Mouse (Mus musculus) lung, postnatal 0 days (tissue): ENCODE data around the gene Fbxw4. TPM values are rescaled to one million over a fixed set of nuclear protein-coding genes. Genes with fewer than 3 reads are reported as not detected.

Experiments used
- ATAC-seq: fragments of 200-750 bp; cut with Nextera tagmentation; 2 replicates; pipeline ENCODE4 v1.8.0; 2017; ENCODE audit warnings: moderate library complexity
- DNase-seq: peaks from one replicate; pipeline ENCODE4 v3.0.0-alpha.2; 2016; ENCODE audit warnings: low spot score
- H3K27ac ChIP-seq: fragments of 300-500 bp; sonication (generic); 2 replicates; pipeline ENCODE4 v1.5.1; 2014; ENCODE audit warnings: antibody characterized with exemption, mild to moderate bottlenecking, low read length, mixed read lengths
- H3K27me3 ChIP-seq: fragments of 300-500 bp; sonication (generic); replicated peaks from 2 replicates; pipeline ENCODE4 v1.6.1; 2014; ENCODE audit warnings: low read length, mixed read lengths; ENCODE audit not compliant: insufficient read depth
- H3K36me3 ChIP-seq: fragments of 300-500 bp; sonication (generic); 2 replicates; pipeline ENCODE4 v1.6.1; 2014; ENCODE audit warnings: low read length, mixed read lengths; ENCODE audit not compliant: insufficient read depth
- H3K4me1 ChIP-seq: fragments of 300-500 bp; sonication (generic); 2 replicates; pipeline ENCODE4 v1.6.1; 2014; ENCODE audit warnings: antibody characterized with exemption, low read depth, low read length, mixed read lengths; ENCODE audit not compliant: insufficient read depth
- H3K4me2 ChIP-seq: fragments of 300-500 bp; sonication (generic); replicated peaks from 2 replicates; pipeline ENCODE4 v1.6.1; 2014; ENCODE audit warnings: low read depth, mild to moderate bottlenecking, low read length, moderate library complexity, mixed read lengths
- H3K4me3 ChIP-seq: fragments of 300-500 bp; sonication (generic); 2 replicates; pipeline ENCODE4 v1.5.1; 2014; ENCODE audit warnings: low read depth, low read length
- H3K9ac ChIP-seq: fragments of 300-500 bp; sonication (generic); replicated peaks from 2 replicates; pipeline ENCODE4 v1.6.1; 2014; ENCODE audit warnings: low read depth, mild to moderate bottlenecking
- H3K9me3 ChIP-seq: fragments of 300-500 bp; sonication (generic); 2 replicates; pipeline ENCODE4 v1.6.1; 2016; ENCODE audit warnings: low read length, mixed read lengths
- CTCF ChIP-seq: IDR thresholded peaks from 2 replicates; pipeline ENCODE4 v1.5.1; 2016; ENCODE audit warnings: antibody characterized with exemption, mild to moderate bottlenecking
- EP300 ChIP-seq: IDR thresholded peaks from 2 replicates; pipeline ENCODE4 v1.6.1; 2016; ENCODE audit warnings: antibody characterized with exemption, mild to moderate bottlenecking, control low read depth
- WGBS: fragments of 180-500 bp; shearing (Covaris S2); extraction: QIAGEN DNeasy Blood & Tissue Kit; methylation state at CpG from one replicate; pipeline ENCODE4 v1.1.7; 2014; 5-methylcytosine and 5-hydroxymethylcytosine counted together
- polyA plus RNA-seq: library from polyadenylated mRNA; unstranded; fragments of >200 nt; fragmentation: Nextera tagmentation; extraction: Ambion mirVana; gene quantifications from 2 replicates; pipeline ENCODE4 v1.2.1, GENCODE M21; 2015

The Fbxw4 gene
- polyA plus RNA-seq, 1 experiment from 2014 or later: 2.9 TPM

DNA sequence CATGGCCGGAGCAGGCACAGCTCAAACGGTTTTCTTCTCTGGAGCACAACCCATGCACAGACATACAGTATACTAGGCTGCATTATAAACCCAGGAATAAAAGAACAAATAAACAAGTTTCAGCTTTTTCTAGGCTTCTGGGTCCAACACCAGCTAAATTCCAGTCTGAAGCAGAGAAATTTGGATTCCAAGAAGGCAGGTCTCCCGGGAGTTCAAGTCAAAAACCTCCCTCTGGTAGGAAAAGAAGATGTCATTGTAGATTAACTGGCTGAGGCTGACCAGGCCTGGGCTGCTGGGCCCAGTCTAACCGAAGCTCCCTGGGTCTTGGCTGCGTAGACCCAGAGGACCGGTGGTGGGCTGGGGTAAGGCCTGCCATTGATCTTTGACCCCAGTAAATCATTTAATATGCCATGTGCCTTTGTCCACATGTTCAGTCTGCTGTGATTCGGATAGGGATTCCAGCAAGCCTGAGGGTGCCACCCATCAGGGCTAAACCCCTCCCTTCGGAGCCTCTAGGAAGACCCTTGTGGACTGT is 31.0 kb upstream of the Fbxw4 start:
- no peaks in the 10 kb centered on the region for H3K27me3 ChIP-seq
- ATAC-seq: no peak
- no peak overlapping the region for H3K4me2 ChIP-seq
- DNase-seq: no peak
- no peaks in the 10 kb centered on the region for H3K4me1 ChIP-seq
- H3K36me3 ChIP-seq: no peaks in the 10 kb centered on the region
- TF ChIP-seq EP300 (no peak), CTCF (no peak)
- no peak overlapping the region for H3K9ac ChIP-seq
- WGBS: 65% methylated on average over 8 of the region's 8 CpGs
- H3K4me3 ChIP-seq: no peak overlapping the region
- H3K27ac ChIP-seq: no peak overlapping the region
- H3K9me3 ChIP-seq: no peaks in the 10 kb centered on the region

DNA sequence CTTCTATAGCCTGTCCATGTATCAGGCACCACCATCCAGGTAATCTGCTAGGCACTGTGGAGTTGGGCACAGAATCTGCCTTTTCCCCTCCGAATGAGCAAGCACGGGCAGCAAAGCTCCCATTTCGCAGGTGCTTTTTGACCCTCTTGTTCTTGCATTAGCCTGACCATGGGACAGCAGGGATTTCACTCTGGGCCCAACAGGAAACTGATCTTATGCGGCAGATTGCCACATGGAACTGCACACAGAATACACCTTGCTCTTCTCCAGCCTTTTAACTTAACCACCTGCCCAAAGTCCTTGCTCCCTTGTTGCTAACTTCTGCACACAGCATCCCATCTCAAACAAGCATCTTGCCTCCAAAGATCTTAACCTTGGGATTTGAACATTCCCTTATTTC is 26.9 kb upstream of the Fbxw4 start:
- TF ChIP-seq EP300 (no peak), CTCF (no peak)
- H3K4me2 ChIP-seq: no peak overlapping the region
- no peaks in the 10 kb centered on the region for H3K27me3 ChIP-seq
- H3K4me1 ChIP-seq: no peaks in the 10 kb centered on the region
- no peaks in the 10 kb centered on the region for H3K36me3 ChIP-seq
- 65% methylated on average over 4 of the region's 4 CpGs for WGBS
- H3K9me3 ChIP-seq: no peaks in the 10 kb centered on the region
- no peak for DNase-seq
- ATAC-seq: no peak
- no peak overlapping the region for H3K9ac ChIP-seq
- no peak overlapping the region for H3K27ac ChIP-seq
- H3K4me3 ChIP-seq: no peak overlapping the region

DNA sequence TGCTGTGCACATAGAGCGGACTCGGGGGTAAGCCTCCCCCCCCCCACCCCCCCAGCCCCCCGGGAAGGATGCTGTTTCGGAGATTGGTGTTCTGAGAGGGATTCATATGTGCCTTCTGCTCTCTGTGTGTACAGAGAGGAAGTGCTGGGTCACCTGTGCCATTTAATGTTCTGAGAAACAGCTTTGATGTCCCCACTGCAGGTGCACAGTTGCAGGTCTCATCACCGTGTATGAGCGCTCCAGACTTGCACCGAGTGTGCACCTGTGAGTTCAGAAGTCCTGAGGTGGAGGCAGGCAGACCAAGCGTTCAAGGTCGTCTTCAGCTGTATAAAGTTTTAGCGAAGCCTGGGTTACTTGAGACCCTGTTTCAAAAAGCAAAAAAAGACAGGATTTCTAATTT is 23.6 kb upstream of the Fbxw4 start:
- Histone ChIP-seq H3K4me1 (no peaks in the 10 kb centered on the region), H3K36me3 (no peaks in the 10 kb centered on the region), H3K27me3 (no peaks in the 10 kb centered on the region), H3K4me3 (no peak overlapping the region), H3K9me3 (no peaks in the 10 kb centered on the region), H3K9ac (no peak overlapping the region), H3K4me2 (no peak overlapping the region), H3K27ac (no peak overlapping the region)
- 59% methylated on average over 10 of the region's 10 CpGs for WGBS
- no peak for DNase-seq
- TF ChIP-seq CTCF (no peak), EP300 (no peak)
- ATAC-seq: no peak

DNA sequence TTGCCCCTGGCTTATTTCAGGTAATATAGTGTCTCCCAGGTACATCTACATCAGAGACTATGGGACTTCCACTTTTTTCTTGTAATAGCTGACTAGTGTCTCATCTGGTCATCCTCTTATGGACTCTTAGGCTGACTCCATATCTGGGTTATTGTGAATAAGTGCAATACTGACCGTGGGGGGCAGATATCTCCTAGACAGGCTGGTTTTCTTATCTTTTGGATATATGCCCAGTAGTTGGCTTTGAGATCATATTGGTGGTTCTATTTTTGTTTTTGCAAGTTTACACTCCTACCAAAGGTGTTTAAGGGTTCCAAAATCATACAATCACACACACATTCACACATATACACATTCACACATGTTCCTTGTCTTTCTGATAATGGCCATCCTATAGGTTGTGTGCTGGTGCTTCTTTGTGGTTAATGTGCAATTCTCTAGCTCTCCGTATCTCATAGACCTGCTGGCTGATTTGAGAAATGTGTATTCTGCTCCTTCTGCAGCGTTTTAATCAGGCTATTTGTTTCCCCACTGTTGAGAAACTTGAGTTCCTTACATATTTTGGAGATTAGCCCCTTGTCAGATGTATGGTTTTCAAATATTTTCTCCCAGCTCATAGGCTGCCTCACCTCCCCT is 20.5 kb upstream of the Fbxw4 start:
- Histone ChIP-seq H3K4me1 (peaks cover 1% of the 10 kb centered on the region; the same call in 1 of the 2 replicates), H3K4me3 (no peak overlapping the region), H3K9me3 (no peaks in the 10 kb centered on the region), H3K27me3 (no peaks in the 10 kb centered on the region; the same call in 1 of the 2 replicates), H3K9ac (no peak overlapping the region), H3K36me3 (no peaks in the 10 kb centered on the region), H3K4me2 (no peak overlapping the region), H3K27ac (no peak overlapping the region)
- 27% methylated on average over 3 of the region's 3 CpGs for WGBS
- TF ChIP-seq EP300 (no peak), CTCF (no peak)
- ATAC-seq (no peak), DNase-seq (no peak)

DNA sequence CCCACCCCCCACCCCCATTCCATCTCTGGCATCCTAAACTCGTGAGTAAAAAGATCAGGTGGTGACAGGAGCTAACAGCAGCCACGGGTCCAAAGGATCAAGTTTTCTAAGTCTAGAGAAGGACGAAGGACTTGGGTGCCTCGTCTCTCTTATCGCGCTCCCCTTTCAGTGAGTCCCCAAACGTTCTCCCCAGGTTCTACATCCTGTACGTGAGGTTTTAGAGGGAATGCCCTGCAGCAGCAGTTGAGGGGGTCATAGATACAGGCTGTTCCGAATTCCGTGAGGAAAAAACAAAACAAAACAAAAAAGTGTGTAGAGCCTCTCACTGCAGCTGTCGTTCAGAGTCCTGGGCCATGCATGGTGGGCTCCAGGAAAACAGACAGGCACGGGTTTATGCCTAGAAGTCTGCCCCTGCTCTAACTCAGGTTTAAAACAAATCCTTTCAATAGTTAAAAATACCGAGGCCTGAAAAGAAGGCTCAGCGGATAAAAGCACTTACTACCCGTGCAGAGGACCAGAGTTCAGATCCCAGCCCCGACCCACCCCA is 16.7 kb upstream of the Fbxw4 start:
- Histone ChIP-seq H3K27ac (no peak overlapping the region), H3K36me3 (no peaks in the 10 kb centered on the region), H3K9ac (no peak overlapping the region), H3K4me3 (peak overlapping the region; percentile 32; the same call in 1 of the 2 replicates), H3K4me2 (peak overlapping the region; percentile 56), H3K9me3 (no peaks in the 10 kb centered on the region), H3K27me3 (peaks cover 4% of the 10 kb centered on the region; the same call in 1 of the 2 replicates), H3K4me1 (peaks cover 3% of the 10 kb centered on the region; the same call in 1 of the 2 replicates)
- 11% methylated on average over 16 of the region's 16 CpGs for WGBS
- DNase-seq: no peak
- TF ChIP-seq CTCF (no peak), EP300 (no peak)
- no peak for ATAC-seq

DNA sequence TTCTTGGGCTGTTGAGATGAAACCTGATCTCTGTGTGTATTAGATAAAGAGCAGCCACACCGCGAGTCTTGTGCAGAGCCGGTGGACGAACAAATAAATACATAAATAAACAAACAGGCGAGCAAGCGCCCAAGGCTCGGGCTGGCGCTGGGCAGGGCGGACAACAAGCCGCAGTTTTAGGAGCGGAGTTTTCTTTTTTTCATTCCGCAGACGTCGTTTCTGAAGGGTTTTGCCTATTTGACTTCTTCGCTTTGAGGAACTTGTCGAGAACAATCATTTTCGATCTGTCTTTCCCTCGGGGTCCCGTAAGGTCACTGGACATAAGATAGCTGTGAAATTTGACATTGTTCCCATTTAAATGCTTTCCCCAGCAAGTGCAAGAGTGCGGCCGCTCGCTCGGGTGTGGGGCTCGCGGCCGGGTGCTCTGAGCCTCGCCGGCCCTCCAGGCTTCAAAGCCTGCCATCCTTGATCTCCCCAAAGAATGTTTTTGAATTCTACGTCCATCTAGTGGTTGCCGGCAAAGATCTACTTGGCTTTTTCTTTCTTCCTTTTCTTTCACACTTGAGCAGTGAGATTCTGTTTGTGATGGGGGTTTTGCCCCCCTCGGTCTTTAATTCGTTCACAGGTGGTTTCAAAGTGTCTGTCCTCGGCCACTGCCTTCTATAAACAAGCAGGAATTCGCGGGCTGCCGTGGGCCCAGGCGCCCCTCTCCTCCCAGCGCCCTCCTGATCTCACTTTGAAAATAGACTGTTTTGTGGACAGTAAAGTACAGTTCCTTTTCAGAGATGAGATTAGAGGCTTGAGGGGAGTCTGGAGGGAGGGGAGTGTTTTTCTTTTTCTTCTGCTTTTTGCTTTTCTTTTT is 15.8 kb upstream of the Fbxw4 start:
- peak overlapping the region; percentile 32 for H3K4me3 ChIP-seq
- peak; percentile 35 for DNase-seq
- peaks cover 3% of the 10 kb centered on the region; the same call in 1 of the 2 replicates for H3K4me1 ChIP-seq
- H3K27me3 ChIP-seq: peaks cover 4% of the 10 kb centered on the region; the same call in 1 of the 2 replicates
- H3K36me3 ChIP-seq: no peaks in the 10 kb centered on the region
- no peak overlapping the region for H3K9ac ChIP-seq
- peak overlapping the region; percentile 56 for H3K4me2 ChIP-seq
- 2% methylated on average over 38 of the region's 38 CpGs for WGBS
- TF ChIP-seq EP300 (no peak), CTCF (no peak; the same call in 1 of the 2 replicates)
- H3K27ac ChIP-seq: no peak overlapping the region
- no peaks in the 10 kb centered on the region for H3K9me3 ChIP-seq
- ATAC-seq: no peak
